ENCODE assay signal across 19 mouse cellular contexts in genomic region chr16:92325062-92325406, GRCm38 (mm10). TPM values are rescaled to one million over a fixed set of nuclear protein-coding genes. Genes with fewer than 3 reads are reported as not detected.
"Had no signal": no experiment of that assay in that cellular context is flagged by ENCODE, and none has a peak within 500 bp of the region (broad histone marks: within the 10 kb centered on the region; RNA-seq: fewer than 3 reads in every experiment).

No protein-coding gene starts in this region.

- H3K27ac ChIP-seq: kidney, postnatal 0 days; layer of hippocampus, adult 2 months; limb, embryonic 13.5 days; liver, embryonic 14.5 days; stomach, postnatal 0 days had no signal

- H3K4me2 ChIP-seq: limb, embryonic 13.5 days had no signal

- ATAC-seq: intestine, postnatal 0 days had no signal

- H3K4me3 ChIP-seq: layer of hippocampus, adult 2 months; limb, embryonic 13.5 days had no signal

- H3K9ac ChIP-seq: limb, embryonic 13.5 days; liver, embryonic 14.5 days had no signal

- H3K27me3 ChIP-seq: limb, embryonic 13.5 days had no signal

- DNase-seq: kidney, adult 8-10 months; kidney, postnatal 36 days; lung, adult 2 months; lung, postnatal 36 days; thymus, adult 2 months; thymus, postnatal 36 days had no signal

- H3K9me3 ChIP-seq: limb, embryonic 13.5 days had no signal

- H3K36me3 ChIP-seq: limb, embryonic 13.5 days had no signal

RNA-seq across cellular contexts. Expression of gene Fam243, which starts 3.8 kb away (rescaled TPM):
- total RNA-seq: layer of hippocampus, adult 2 months; layer of hippocampus, postnatal 10 days; left cerebral cortex, postnatal 36 days; liver, adult 2 months; megakaryocyte progenitor cell, adult 5-6 weeks; neutrophil, adult 5-6 weeks had no signal
- polyA plus RNA-seq: intestine, postnatal 0 days; limb, embryonic 13.5 days; liver, adult 2 months; lung, adult 2 months; lung, postnatal 0 days; neural tube, embryonic 11.5 days; stomach, postnatal 0 days had no signal

RNA-seq across cellular contexts. Expression of gene Kcne2, which starts 32.8 kb away (rescaled TPM):
- total RNA-seq: liver, adult 2 months; megakaryocyte progenitor cell, adult 5-6 weeks; neutrophil, adult 5-6 weeks had no signal
- polyA plus RNA-seq: liver, adult 2 months; liver, embryonic 14.5 days had no signal

RNA-seq across cellular contexts. Expression of gene Kcne1, which starts 34.2 kb away (rescaled TPM):
- total RNA-seq: layer of hippocampus, adult 2 months; layer of hippocampus, postnatal 10 days; left cerebral cortex, postnatal 36 days; liver, adult 2 months; megakaryocyte progenitor cell, adult 5-6 weeks; neutrophil, adult 5-6 weeks had no signal
- polyA plus RNA-seq: intestine, postnatal 0 days; liver, adult 2 months; liver, embryonic 14.5 days; lung, adult 2 months had no signal
